Mouse (Mus musculus) left cerebral cortex, postnatal 36 days (tissue): ENCODE results near the gene Slc2a6. TPM values are rescaled to one million over a fixed set of nuclear protein-coding genes. Genes with fewer than 3 reads are reported as not detected.
A peak's percentile ranks its signal among the peaks of the same experiment; 100 is the strongest.

Experiments
- DNase-seq, 2 experiments: peaks; one replicate each; pipeline ENCODE4 v3.0.0; 2021 to 2022; ENCODE audit warnings: low spot score in 2 of 2, mixed read lengths in 1 of 2
- intact Hi-C: fragments of 180-260 bp; cut with DNase I; formaldehyde crosslinking; loops from one replicate; pipeline ENCODE4 v1.15.1; 2025
- total RNA-seq, 2 experiments: library from RNA; stranded (reverse); gene quantifications; 2 replicates each; pipeline ENCODE4 v1.2.3; 2021

Slc2a6 gene
- 10 to 100 TPM; 32.2 to 32.4 TPM for total RNA-seq

DNA sequence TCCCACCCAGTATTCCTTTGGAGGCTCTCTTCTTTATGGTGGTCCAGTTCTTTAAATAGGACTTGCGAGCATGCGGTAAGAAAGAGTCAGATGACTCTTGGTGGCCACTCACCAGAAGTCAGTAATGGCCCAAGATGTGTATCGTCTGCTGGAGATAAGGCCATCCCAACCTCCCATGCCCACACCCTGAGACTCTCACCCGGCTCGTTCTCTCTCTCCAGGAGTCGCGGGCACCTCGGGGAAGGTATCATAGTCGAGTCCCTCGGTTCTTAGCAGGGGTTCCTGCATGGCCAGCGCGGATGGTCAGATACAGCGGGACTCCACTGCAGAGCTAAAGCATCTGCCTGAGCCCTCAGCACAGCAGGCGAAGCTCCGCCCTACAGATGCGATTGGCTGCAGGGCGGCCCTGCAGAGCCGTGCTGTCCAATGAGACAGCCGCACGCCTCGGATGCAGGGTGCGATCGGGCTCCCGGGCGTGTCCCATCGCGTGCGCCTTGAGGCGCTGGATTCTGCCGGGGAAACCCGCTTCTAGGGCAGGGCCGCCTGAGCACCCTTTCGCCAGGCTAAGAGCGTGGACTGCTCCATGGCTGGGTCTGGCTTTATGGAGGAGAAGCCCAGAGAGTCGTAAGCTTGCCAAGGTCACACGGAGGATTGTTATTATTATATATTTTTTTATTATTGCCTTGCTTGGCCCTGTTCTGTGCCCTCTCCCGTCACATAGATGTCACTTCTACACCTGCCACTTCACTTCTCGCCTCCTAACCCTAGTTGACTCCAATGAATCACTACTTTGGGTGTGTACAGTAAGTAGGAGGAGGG lies at the start of gene Slc2a6:
TSS of gene Slc2a6 (minus strand) at position 381 of the 819 bp plus-strand sequence.
- DNase-seq, result peak; percentile 91
- intact Hi-C loops, result loop anchor here (2.0 to 5.0 kb wide), 2 partner anchors 95 to 111 kb away; partner anchors contain the start of genes Surf1, Surf2 and Surf4

DNA sequence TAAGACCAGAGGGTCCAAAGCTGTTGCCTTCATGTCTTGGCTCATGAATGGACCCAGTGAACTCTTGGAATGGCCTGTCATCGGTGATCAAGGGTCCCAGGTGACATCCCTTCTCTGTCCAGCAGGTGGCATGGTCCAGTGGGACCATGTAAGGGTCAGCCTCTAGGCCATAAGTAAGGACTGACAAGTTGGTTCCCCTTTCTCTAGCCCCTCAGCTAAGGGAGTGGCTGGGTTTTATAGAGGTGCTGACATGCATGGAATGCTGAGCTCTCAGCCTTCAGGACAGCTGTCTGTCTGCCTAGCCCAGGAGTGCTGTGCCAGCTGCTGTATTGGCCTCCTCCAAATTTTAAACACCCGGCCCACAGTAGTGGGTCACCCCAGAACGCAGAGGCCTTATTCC lies 47.7 kb upstream of the Slc2a6 start:
- no peak for DNase-seq
- intact Hi-C loops, result no loop called here

DNA sequence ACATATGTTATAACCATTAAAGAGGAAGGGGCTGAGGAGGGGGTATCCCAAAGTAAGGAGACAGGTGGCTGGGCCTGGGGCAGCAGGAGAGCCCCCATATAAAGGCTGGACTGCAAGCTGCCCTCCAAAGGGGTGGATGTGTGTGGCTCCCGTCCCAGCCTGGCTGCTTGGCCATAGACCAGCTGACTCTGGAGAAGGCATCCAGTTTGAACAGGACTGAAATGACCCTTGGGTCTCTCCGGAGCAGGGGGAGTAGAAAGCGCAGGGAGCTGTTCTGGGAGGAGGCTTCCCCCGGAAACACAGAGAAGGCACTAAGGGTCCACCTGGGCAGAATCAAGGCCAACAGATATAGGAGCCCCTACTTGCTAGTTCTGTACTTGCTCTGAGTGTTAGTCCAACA lies 47.0 kb upstream of the Slc2a6 start:
- no peak for DNase-seq
- intact Hi-C loops, result no loop called here

DNA sequence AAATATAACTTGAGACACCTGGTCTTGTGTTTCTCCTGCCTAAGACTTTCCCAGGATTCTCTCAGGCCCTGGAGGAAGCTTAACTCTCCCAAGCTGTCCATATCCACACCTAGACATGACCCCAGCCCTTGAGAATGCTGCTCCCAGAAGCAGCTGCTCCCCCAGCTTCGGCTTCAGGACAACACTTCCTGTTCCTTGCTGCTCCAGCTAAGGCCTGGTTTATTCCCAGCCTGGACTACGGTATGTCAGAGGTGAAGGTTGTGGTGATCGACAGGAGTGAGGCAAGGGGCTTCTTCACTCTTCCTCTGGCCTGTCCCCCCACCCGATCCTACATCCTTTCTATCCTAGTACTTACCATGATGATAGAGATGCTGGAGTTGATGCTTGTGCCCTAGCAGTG lies 45.6 kb upstream of the Slc2a6 start:
- no peak for DNase-seq
- intact Hi-C loops, result no loop called here

DNA sequence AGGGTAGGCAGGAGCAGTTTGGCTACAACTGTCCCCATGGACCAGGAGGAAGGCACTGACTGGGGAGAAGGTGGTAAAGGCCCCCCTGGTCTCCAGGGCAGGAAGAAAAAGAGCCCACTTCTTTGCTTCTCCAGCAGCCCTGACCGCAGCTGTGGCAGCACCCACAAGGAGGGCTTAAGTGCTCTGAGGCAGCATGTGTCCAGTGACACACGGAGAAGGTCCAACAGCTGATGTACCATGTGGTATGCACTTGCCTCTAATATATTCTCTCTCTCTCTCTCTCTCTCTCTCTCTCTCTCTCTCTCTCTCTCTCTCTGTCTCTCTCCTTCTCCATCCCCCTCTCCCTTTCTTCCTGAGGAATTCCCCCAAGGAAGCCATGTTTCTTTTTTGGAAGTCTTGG lies 44.2 kb upstream of the Slc2a6 start, which contains the start of gene Mymk:
TSS of gene Mymk (minus strand) at position 202 of the 400 bp plus-strand sequence.
- intact Hi-C loops, result no loop called here
- no peak for DNase-seq

DNA sequence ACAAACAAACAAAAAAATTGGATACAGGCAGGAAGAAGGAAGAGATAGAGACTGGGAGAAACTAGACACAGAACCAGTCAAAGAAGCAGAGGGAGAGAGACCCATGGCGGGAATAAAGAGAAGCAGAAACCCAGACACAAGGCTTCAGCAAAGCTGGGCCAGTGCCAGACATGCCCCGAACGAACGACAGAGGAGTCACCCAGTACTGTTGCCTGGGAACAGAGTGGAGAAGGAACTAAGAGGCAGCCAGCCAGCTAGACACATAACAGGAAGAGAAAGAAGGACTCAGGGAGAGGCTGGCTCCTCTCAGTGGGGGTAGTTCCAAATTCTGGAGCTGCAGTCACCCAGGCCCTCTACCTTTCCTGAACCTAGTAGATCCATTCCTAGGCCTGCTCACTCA lies 43.3 kb upstream of the Slc2a6 start:
- intact Hi-C loops, result no loop called here
- peak; percentile 80 to 81 for DNase-seq

DNA sequence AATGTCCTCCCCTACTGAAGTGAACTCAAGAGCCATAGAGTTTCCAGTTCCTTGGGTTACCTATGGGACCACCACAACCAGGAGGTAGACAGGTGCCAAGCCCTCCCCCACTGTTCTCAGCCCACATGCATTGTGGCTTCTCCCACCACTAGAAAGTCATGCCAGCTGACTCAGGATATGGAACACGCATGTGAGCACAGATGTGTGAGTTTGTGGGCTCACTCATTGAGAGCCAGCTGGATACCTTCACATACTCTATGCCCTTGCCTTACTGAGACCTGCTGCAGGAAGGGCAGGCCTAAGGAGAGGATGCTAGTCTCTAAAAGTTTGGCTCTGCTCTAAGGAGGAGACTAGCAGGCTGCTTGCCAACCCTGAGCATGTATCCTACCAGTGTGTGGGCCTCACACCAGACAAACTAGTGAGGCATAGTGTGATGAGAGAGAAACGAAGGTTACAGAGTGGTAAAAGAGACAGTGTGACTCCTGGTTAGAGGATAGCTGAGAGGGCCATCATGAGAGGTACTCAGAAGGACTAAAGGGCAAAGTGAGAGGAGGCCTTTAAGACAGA lies 42.5 kb upstream of the Slc2a6 start:
- DNase-seq, result peak in 1 of 2 experiments; percentile 35
- intact Hi-C loops, result no loop called here

DNA sequence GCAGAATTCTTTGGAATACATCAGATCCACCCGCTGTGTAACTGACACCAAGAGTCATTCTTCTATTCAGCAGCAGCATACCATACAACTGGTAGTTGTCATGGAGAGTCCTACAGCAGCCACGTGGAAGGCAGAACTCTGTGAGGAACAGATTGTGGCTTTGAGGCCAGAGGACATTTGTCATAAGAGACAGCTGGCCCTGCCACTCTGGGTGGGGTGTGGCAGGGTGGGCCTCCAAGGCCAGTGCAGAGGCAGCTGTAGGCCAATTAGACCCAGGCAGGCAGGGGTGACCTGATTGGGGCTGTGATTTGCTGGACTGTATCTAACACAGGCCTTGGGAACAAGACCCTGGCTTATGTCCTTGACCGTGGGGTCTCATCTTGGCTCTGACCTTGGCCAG lies 41.8 kb upstream of the Slc2a6 start:
- intact Hi-C loops, result no loop called here
- no peak for DNase-seq

DNA sequence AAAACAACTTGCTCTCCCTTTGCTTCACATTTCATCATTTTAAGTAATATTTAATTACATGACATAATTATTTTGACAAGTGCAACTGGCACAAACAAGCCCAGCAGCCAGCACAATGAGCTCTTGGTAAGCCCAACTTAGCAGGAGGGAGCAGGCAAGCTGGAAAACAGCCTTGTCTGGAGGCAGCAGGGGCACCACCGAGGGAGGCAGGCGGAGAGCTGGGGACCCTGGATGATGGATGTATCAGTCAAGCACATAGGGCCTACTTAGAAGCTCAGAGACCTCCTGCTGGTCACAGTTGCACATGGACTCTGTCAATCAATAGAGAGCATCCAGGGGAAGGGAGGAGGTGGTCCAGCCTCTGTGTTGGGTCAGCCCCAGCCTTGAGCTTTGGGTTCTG lies 40.2 kb upstream of the Slc2a6 start:
- intact Hi-C loops, result no loop called here
- DNase-seq, result no peak

DNA sequence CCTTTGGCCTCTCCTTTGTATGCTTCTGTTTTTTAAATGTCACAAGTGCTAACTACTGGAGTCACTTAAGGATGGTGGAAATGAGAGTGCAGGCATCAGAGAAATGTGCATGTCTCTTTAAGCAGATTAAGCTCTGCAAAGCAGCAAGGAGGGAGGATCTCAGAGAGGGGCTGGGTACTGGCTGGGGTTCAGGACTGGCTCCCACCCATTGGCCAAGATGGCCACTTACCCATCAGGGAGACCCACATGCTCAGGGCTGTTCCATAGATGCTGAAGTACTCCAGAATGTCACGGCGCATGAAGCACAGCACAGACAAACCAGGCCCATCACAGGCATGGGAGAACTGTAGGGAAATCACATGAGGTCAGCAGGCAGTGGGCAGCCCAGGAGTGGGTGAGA lies 39.3 kb upstream of the Slc2a6 start:
- intact Hi-C loops, result no loop called here
- no peak for DNase-seq

DNA sequence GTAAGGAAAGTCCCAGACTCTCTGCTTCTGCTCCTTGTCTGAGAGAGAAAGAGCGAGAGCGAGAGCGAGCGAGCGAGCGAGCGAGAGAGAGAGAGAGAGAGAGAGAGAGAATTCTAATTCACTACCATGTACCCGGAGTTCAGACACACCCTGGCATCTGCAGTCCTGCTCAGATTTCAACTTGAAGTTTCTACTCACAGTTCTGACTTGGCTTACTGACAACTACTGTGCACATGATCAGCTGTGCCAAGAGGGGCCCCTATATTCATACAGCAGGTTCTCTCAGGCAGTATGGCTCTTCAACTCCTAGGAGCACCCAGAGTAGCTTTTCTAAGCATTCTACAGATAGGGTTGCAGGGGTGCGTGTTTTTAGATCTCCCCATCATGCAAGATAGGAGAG lies 31.4 kb upstream of the Slc2a6 start:
- no peak for DNase-seq
- intact Hi-C loops, result no loop called here

DNA sequence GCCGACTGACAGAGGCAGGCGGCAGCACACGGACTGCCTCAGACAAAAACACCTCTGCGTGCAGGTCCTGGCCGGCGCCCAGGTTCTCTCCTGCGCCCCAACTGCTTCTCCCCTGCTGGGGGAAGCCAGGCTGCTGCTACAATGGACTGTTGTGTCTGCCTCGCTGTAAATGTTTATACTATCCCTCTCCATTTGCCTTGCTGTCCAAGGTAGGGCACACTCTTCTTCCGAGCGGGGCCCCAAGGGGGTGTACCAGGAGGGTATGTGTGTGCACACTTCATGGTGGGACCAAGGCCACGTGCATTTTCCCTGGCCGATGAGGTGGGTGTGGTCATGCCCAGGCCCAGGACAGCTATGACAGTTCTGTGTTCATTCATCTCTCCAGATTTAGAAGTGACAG lies 31.0 kb upstream of the Slc2a6 start:
- intact Hi-C loops, result no loop called here
- DNase-seq, result no peak

DNA sequence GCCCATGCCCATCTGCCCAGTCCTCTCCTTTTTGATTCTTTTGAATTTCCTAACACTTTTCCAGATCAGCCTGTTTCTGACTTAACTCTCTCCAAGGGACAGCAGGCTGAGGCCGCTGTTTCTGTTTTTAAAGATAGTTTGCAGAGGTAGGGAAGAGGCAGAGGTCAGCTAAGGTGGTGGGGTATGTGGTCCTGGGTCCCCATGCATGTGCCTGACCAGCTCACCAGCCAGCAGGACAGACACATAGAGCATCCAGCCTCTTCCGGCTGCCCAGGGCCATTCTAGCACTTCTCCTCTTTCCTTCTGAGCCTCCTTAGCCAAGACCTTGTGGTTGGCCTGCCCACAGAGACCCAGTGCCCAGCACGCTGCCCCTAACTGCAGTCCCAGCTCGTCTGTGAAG lies 30.5 kb upstream of the Slc2a6 start:
- DNase-seq, result no peak
- intact Hi-C loops, result no loop called here

DNA sequence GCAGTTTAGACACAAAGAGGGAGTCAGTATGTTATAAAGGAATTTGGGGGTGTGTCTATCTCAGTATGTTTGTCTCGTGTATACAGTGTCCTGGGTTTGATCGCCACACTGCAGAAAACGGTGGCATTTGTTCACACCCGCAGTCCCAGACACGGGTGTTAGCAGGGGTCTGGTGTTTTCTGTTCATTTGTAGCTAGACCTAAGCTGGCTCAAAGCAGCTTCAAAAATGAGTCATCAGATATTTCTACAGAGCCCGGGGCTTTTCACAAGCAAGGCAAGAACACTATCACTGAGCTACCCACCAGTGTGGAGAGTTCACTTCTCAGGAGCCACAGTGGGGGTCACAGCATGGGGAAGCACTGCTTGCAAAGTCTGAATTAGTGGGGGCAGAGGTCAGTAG lies 21.6 kb upstream of the Slc2a6 start:
- no peak for DNase-seq
- intact Hi-C loops, result no loop called here

DNA sequence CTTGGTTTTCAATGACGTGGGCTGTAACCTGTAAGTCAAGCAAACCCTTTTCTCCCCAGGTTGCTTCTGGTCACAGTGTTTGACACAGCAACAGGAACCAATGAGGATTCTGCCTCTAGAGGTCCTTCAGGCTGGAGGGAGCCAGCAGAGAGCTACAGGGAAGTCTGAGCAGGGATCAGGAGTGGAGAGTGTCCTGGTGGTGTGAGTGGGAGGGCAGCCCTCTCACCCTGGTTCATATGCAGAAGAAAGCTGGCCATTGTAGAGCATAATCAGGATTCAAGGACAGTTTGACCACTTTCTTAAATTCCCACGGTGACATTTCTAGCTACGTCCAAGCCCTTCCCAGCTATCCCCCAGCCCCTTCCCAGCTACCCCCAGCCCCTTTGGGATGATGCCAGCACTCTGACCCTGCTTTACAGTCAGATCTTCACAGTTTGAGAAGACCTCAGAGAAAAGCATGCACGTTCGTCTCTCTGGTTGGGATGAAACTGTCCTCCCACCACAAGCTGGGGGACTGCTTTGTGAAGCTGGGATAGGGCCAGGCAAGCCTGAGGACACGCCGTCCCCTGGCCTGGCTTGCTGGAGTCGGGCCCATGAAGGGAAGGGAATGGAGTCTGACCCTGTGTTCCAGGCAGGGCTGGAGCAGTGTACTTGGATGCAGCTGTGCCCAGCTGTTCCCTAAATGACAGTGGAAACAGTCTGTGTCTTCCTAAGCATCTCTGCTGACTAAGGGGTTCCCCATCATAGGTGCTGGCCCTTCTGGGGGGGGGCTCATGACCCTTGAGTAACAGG lies 18.4 kb upstream of the Slc2a6 start:
- intact Hi-C loops, result no loop called here
- no peak for DNase-seq

DNA sequence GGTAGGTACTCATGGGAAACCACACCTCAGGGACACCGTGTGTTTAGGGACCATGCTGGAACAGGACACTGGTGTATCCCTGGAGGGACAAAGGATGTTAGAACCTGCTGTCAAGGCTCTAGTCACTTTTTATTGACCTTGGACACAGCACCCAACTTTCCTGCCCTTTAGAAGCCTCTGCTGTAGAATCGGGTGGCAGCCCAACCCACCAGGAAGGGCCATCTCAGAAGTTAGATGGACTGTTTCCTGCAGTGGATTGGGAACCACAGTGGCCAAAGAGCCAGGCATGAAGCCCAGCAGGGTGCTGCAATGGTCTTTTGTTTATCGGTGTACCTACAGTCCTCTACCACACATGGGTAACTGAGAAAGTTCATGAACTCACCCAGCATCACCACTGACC lies 16.8 kb upstream of the Slc2a6 start:
- intact Hi-C loops, result loop anchor here (5.0 kb wide), 1 partner anchor 78 kb away; no protein-coding TSS in a partner anchor
- no peak for DNase-seq

DNA sequence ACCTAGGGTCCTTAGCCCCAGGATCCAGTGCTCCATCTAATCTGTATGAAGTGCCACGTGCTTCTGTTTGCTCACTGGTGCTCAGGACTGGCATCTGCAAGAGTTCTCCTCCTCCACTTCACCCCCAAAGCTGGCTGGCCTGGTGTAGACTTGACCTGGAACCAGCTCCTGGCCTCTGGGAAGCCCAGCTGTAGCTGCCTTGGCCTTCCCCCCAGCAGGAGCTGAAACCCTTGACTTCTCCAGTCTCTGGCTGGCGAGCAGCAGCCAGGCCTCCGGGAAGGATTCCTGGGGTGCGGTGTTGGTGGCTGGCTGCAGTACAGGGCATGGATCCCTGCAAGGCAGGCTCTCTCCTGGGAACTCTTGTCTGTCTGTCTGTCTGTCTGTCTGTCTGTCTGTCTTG lies 16.4 kb upstream of the Slc2a6 start:
- intact Hi-C loops, result loop anchor here (5.0 kb wide), 1 partner anchor 78 kb away; no protein-coding TSS in a partner anchor
- no peak for DNase-seq

DNA sequence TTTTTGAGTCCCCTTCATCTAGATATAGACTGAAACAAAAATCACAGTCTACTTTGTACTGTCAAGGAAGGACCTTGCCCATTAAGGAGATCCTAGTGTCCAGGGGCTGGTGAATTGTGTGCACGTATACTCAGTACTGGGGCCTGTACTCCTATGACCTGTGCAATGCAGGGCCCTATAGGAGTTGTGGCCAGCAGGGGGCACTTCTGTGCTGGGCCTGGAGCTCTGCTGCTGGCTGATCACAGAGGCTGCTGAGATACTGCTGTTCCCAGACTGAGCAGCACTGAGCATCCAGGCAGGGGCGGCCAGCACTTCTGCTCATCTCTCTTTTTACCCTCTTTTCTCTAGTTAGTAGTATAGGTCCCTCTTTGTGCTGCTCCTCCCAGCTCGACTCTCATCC lies 15.7 kb upstream of the Slc2a6 start:
- intact Hi-C loops, result loop anchor here (1.0 to 5.0 kb wide), 2 partner anchors 79 to 194 kb away; no protein-coding TSS in a partner anchor

DNA sequence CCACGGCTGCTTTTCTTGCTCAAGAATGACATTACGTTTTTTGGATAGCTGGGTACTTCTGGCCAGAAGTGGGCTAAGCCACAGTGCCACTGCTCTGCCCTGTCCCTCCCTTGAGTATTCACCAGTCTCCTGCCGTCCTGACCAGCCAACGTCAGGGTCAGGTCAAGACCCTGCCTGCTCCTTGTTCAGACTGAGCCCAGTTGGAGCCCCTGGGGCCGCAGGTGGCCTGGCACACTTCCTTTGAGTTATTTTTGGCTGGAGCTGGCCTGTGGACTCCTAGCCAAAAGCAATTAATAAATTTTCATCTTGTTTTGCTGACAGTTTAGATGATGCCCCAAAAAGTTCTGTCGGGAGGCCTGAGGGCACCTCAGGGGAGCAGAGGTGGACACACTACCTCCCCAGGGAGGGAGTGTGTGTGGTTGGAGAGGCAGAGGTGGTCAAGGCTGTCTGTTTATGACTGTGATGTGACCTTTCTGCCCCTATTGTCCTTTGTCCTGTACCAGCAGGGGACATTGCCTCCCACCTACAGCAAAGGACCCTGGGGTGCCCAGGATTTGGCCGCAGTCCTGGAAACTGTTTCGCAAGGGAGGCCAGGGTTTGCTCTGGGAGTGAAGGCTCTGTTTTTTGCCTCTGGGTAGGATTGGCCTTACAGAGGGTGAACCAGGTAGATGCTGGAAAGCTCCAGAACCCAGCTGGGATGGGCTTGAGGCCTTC lies 14.5 kb upstream of the Slc2a6 start:
- intact Hi-C loops, result loop anchor here (5.0 kb wide), 1 partner anchor 80 kb away; no protein-coding TSS in a partner anchor
- DNase-seq, result no peak

More for the DNA sequence above, 15.7 kb upstream of the Slc2a6 start:
- peak; percentile 81 to 82 for DNase-seq

DNA sequence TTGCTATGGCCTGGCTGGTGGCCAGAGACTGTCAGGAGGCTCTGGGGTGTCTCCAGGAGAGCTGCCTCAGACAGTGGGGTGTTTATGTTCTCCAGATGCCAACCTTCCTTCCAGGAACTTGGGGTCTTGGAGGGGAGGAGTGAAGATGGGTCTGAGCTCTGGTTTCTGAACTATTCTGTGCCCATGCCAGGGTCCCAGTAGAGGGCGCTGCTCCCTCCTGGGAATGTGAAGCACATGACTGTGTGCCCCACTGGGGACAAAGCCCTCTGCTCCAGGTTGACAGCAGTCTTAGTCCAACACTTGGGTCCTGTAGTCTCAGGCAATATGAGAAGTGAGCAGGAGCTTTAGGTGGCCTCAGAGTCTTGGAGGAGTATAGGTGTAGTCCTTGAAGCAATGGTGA lies 11.5 kb upstream of the Slc2a6 start:
- intact Hi-C loops, result loop anchor here (5.0 kb wide), 1 partner anchor 392 kb away; no protein-coding TSS in a partner anchor
- no peak for DNase-seq
